Mouse (Mus musculus): Measurements from ENCODE around the gene Zswim8.

Gene Zswim8

DNA sequence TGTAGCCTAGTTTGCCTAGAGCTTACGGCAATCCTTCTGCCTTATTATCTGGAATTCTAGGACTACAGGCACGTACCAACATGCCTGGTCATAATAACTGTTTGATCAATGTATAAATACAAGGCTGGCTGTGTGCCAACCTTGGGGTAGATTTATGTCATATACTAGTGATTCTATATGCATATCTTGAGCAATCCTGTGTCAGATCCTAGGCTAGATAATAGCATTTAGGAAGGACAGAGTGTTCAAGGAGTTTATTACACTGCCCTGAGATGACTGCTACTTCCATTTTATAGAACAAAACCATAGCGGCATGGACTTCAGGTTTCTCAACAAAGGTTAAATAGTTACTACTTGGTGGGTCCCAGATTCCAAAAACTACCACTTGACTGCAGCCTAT is 64.6 kb downstream of the Zswim8 start:
- DNase-seq (ENCODE audit: low read depth, low spot score) = no peak

DNA sequence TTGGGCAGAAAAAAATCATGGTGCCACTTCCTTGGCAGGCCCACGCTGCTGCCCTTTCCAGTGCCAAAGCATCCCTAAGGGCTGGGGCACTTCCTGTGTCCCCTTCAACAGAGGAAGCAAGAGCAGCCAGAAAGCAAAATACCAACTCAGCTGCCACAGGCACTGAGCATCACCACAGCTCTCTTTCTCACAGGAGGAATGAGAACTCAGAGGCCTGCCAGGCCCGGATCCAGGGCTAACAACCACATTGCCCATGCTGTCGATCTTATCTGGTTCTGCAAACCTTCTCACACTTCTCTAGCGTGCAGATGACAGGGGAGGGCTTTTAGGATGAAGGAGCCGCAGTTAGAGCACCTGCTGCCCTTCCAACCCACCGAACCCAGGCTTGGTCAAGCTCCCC is 65.5 kb downstream of the Zswim8 start:
- no peak for DNase-seq (ENCODE audit: low read depth, low spot score)

Data from WW6 (cell line).